Mouse (Mus musculus) forebrain, embryonic 14.5 days (tissue): ENCODE measurements around the gene Amn. TPM values are rescaled to one million over a fixed set of nuclear protein-coding genes. Genes with fewer than 3 reads are reported as not detected.

ENCODE experiments used
- ATAC-seq: fragments of 200-750 bp; cut with Nextera tagmentation; 2 replicates; pipeline ENCODE4 v1.8.0; 2017; ENCODE audit warnings: mild to moderate bottlenecking, moderate library complexity
- DNase-seq: peaks from one replicate; pipeline ENCODE4 v3.0.0-alpha.2; 2015; ENCODE audit warnings: low spot score
- H3K27ac ChIP-seq: fragments of 300-500 bp; sonication (generic); 2 replicates; pipeline ENCODE4 v1.5.1; 2014; ENCODE audit warnings: low read depth, mild to moderate bottlenecking, control low read depth, low read length, moderate library complexity
- H3K27me3 ChIP-seq: fragments of 300-500 bp; sonication (generic); replicated peaks from 2 replicates; pipeline ENCODE4 v1.6.1; 2014; ENCODE audit warnings: low read length, control low read depth, mixed read lengths; ENCODE audit not compliant: control insufficient read depth, insufficient read depth
- H3K36me3 ChIP-seq: fragments of 300-500 bp; sonication (generic); 2 replicates; pipeline ENCODE4 v1.6.1; 2014; ENCODE audit warnings: low read length, control low read depth; ENCODE audit not compliant: control insufficient read depth, insufficient read depth
- H3K4me1 ChIP-seq: fragments of 300-500 bp; sonication (generic); 2 replicates; pipeline ENCODE4 v1.6.1; 2014; ENCODE audit warnings: antibody characterized with exemption, low read length, control low read depth; ENCODE audit not compliant: control insufficient read depth, insufficient read depth
- H3K4me2 ChIP-seq: fragments of 300-500 bp; sonication (generic); 2 replicates; pipeline ENCODE4 v1.6.1; 2014; ENCODE audit warnings: mild to moderate bottlenecking, control low read depth, low read length
- H3K4me3 ChIP-seq: fragments of 300-500 bp; sonication (generic); 2 replicates; pipeline ENCODE4 v1.5.1; 2014; ENCODE audit warnings: low read depth, low read length, control low read depth
- H3K9ac ChIP-seq: fragments of 300-500 bp; sonication (generic); 2 replicates; pipeline ENCODE4 v1.6.1; 2014; ENCODE audit warnings: mild to moderate bottlenecking, low read length, control low read depth, moderate library complexity
- H3K9me3 ChIP-seq: fragments of 300-500 bp; sonication (generic); replicated peaks from 2 replicates; pipeline ENCODE4 v1.6.1; 2016; ENCODE audit warnings: low read length, control low read depth, mixed read lengths; ENCODE audit not compliant: control insufficient read depth
- WGBS: fragments of 180-500 bp; shearing (Covaris S2); extraction: QIAGEN DNeasy Blood & Tissue Kit; methylation state at CpG from one replicate; pipeline ENCODE4 v1.1.7; 2014; 5-methylcytosine and 5-hydroxymethylcytosine counted together
- polyA plus RNA-seq: library from polyadenylated mRNA; unstranded; fragments of >200 nt; fragmentation: Nextera tagmentation; extraction: Ambion mirVana; gene quantifications from 2 replicates; pipeline ENCODE4 v1.2.1, GENCODE M21; 2014

Amn gene
- polyA plus RNA-seq, 1 experiment from 2014 or later, result 1.9 TPM

DNA sequence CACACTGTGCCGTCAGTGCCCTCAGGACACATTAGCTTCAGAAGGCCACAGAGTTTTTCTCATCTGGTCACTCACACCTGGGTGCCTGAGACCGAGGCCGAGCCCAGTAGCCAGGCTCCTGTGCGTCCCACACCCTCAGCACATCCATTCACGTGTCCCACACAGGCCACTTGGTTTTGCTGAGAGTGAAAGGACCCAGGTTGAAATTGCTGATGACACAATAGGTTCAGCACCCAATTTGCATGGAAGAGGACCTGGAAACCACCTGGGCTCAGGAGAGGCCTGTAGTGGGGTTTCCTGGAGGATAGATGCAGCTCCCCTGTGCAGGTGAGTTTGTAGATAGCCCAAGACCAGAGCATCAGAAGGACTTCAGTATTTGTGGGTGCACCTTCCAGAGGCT is 32.5 kb upstream of the Amn start:
- 86% methylated on average over 5 of the region's 5 CpGs for WGBS
- Histone ChIP-seq H3K9me3 (no peaks in the 10 kb centered on the region), H3K4me1 (no peaks in the 10 kb centered on the region), H3K27ac (peak overlapping the region; percentile 33; the same call in 1 of the 2 replicates), H3K27me3 (no peaks in the 10 kb centered on the region), H3K9ac (no peak overlapping the region), H3K36me3 (peaks cover 32% of the 10 kb centered on the region), H3K4me3 (no peak overlapping the region), H3K4me2 (no peak overlapping the region)
- ATAC-seq (no peak), DNase-seq (no peak)

DNA sequence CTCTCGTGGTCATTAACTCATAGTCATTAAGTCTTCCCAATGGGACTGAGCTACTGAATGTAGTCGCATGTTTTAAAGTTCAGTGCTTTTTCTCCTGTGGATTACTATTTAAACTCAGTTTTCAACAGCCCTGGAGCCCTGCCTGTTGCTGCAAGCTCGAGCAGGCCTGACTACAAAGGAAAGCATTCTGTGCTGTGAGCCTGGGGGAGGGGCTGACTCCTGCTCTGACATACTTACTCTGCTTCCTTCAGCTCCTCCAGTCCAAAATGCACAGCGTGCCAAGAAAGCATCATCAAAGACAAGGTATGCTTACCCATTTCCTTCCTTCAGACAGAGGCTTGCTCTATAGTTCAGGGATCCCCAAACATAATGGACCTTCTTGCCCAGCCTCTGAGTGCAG is 32.1 kb upstream of the Amn start:
- DNase-seq, result peak; percentile 42
- Histone ChIP-seq H3K27ac (peak overlapping the region; percentile 33; the same call in 1 of the 2 replicates), H3K36me3 (peaks cover 36% of the 10 kb centered on the region), H3K9ac (no peak overlapping the region), H3K27me3 (no peaks in the 10 kb centered on the region), H3K4me2 (no peak overlapping the region), H3K4me1 (no peaks in the 10 kb centered on the region), H3K4me3 (no peak overlapping the region), H3K9me3 (no peaks in the 10 kb centered on the region)
- ATAC-seq, result no peak
- 39% methylated on average over 4 of the region's 4 CpGs for WGBS

DNA sequence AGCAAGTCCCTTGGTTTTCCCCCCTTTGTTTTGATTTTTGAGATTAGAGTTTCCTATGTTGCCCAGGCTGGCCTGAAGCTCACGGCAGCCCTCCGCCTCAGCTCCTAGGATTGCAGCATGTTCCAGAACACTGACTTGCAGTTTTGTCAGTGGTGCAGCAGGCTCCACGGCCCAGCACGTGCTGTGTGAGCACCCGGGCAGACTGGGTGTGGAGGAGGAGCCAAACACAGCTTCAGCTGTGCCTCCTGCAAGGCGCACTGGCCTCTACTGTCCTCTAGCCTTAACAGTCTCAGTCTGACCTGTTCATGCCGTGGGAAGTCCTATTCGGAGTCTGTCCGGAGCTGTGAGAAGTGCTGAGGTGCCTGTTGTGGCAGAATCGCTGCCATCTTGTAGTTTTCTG is 31.0 kb upstream of the Amn start:
- Histone ChIP-seq H3K9me3 (no peaks in the 10 kb centered on the region), H3K27me3 (no peaks in the 10 kb centered on the region), H3K4me3 (no peak overlapping the region), H3K27ac (no peak overlapping the region), H3K36me3 (peaks cover 41% of the 10 kb centered on the region), H3K4me2 (no peak overlapping the region), H3K4me1 (no peaks in the 10 kb centered on the region), H3K9ac (no peak overlapping the region)
- WGBS, result 87% methylated on average over 10 of the region's 10 CpGs
- no peak for DNase-seq
- no peak for ATAC-seq

DNA sequence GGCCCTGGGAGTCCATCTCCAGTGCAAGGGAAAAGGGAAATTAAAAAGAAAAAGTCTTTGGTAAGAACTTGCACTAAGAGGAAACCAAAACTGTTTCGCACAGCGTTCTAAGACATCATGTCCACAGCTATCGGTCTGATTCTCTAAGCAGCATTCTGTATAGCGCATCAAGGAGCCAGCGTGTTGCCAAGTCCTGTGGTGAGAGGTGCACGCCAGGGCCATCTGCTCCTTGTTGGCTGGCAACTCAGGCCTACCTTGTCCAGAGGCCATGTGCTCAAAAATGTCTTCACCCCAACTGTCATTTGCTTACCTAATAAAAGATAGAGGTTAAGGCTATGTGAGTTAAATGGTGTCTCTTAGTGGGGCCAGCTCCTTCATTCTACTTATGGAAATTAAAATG is 29.0 kb upstream of the Amn start:
- Histone ChIP-seq H3K4me2 (no peak overlapping the region), H3K9ac (no peak overlapping the region), H3K9me3 (no peaks in the 10 kb centered on the region), H3K36me3 (peaks cover 58% of the 10 kb centered on the region), H3K4me3 (no peak overlapping the region), H3K27ac (no peak overlapping the region), H3K4me1 (no peaks in the 10 kb centered on the region), H3K27me3 (no peaks in the 10 kb centered on the region)
- WGBS, result 85% methylated on average over 6 of the region's 6 CpGs
- DNase-seq (no peak), ATAC-seq (no peak)

DNA sequence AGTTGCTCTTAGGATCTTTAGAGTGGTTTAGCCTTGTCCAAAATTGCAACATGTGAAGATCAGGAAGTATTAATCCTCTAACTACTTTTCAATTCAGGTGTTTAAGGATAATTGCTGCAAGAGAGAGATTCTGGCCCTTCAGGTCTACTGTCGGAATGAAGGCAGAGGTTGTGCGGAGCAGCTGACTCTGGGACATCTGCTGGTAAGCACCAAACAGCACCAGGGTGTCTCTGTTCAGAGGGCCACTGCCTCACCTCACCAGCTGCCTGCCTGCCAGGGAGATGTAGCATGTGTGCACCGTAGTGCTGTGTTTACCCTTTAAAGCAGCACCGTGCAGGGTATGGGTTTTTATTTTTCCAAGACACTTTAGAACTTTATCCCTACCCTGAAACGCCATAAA is 28.5 kb upstream of the Amn start:
- no peaks in the 10 kb centered on the region for H3K4me1 ChIP-seq
- H3K27me3 ChIP-seq, result no peaks in the 10 kb centered on the region
- no peak overlapping the region for H3K4me3 ChIP-seq
- H3K36me3 ChIP-seq, result peaks cover 61% of the 10 kb centered on the region
- H3K27ac ChIP-seq, result no peak overlapping the region
- DNase-seq (no peak), ATAC-seq (no peak)
- no peaks in the 10 kb centered on the region for H3K9me3 ChIP-seq
- WGBS, result 93% methylated on average over 5 of the region's 5 CpGs
- no peak overlapping the region for H3K9ac ChIP-seq
- H3K4me2 ChIP-seq, result no peak overlapping the region

DNA sequence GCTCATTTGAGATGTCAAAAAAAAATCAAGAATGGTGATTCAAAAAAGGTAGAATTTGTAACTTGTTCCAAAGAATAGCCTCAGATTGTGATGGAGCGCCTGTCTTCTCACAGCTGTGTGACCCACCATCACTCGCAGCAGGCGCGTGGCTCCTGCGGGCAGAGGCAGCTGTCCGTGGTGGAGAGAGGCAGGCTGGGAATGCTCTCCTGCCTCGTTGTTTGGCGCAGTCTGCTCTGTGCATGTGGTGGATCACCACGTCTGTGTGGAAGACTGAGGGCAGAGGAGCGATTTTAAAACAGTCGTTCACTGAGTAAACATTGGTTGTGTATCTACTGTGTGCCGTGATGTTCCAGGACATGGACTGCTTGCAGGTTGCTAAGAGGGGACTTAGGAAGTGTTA is 27.2 kb upstream of the Amn start:
- WGBS, result 94% methylated on average over 12 of the region's 12 CpGs
- Histone ChIP-seq H3K4me2 (no peak overlapping the region), H3K4me1 (no peaks in the 10 kb centered on the region), H3K9ac (no peak overlapping the region), H3K27me3 (no peaks in the 10 kb centered on the region), H3K27ac (no peak overlapping the region), H3K36me3 (peaks cover 60% of the 10 kb centered on the region), H3K9me3 (no peaks in the 10 kb centered on the region), H3K4me3 (no peak overlapping the region)
- DNase-seq, result no peak
- no peak for ATAC-seq

DNA sequence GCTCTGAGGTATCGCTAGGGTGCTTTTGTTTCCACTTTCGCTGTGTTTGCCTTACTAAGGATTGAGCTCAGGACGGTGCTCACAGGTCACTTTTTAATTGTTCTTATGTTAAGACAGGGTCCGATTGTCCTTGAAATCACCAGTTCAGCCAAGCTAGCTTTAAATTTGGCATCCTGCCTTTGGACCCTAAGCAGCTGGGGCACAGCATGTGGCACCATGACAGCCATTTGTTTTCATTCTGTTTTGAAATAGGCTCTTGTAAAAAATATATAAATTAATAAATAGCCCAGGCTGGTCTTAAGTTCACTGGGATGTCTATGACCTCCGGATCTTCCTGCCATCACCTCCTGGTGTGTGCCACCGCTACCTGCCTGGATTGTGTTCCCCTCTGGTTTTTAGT is 25.8 kb upstream of the Amn start:
- Histone ChIP-seq H3K4me1 (no peaks in the 10 kb centered on the region), H3K9me3 (no peaks in the 10 kb centered on the region), H3K4me2 (no peak overlapping the region), H3K27ac (no peak overlapping the region), H3K27me3 (no peaks in the 10 kb centered on the region), H3K9ac (no peak overlapping the region), H3K36me3 (peaks cover 52% of the 10 kb centered on the region), H3K4me3 (no peak overlapping the region)
- no peak for DNase-seq
- no peak for ATAC-seq
- 75% methylated on average over 6 of the region's 6 CpGs for WGBS

DNA sequence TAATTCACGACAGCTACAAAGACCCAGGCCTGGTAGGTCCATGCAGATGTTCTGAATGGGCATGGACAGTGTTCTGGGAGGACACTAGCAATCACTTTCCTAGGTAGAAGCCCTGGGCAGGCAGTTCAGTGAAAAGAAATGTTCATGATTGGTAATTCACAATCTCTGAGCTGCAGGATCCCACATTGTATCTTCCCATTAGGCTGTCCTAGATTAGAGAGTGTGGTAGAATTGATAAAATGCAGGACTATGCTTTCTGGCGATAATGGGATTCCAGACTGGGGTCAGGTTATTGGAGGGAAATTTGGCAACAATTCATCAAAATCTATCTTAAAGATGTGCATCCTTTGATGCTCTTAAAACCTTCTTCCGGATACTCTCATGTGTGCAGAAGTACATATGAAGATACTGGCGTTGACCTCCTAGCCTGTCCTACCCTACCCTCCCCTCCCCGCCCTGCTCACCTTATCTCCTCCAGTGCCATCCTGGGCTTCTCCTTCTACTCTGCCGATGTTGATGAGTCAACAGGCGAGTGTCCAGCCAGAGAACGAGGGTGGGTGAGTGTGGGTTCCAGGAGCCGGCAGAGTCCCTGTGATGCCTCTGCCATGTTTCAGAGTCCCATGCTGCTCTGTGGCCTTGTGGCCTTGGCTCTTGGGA is 24.0 kb upstream of the Amn start:
- Histone ChIP-seq H3K27ac (no peak overlapping the region), H3K36me3 (peaks cover 59% of the 10 kb centered on the region), H3K9ac (no peak overlapping the region), H3K27me3 (no peaks in the 10 kb centered on the region), H3K9me3 (no peaks in the 10 kb centered on the region), H3K4me3 (no peak overlapping the region), H3K4me1 (no peaks in the 10 kb centered on the region), H3K4me2 (no peak overlapping the region)
- ATAC-seq (no peak), DNase-seq (no peak)
- 96% methylated on average over 9 of the region's 9 CpGs for WGBS

DNA sequence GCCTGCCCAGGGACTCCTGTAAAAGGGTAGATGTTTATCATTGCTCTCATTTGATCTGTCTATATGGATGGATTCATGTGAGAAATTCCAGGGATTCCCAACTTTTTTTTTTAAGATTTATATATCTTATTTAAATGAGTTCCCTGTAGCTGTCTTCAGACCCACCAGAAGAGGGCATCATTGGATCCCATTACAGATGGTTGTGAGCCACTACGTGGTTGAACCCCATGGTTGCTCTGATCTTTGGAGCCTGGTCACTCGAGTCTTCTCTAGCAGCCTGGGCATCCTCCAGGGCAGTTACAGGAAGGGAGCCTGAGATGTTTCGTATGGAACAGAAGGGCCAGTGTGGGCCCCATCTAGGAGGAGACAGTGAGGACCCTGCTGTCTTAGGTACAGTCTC is 21.8 kb upstream of the Amn start:
- H3K36me3 ChIP-seq, result peaks cover 47% of the 10 kb centered on the region

More for the DNA sequence above, 21.8 kb upstream of the Amn start:
- 63% methylated on average over 3 of the region's 3 CpGs for WGBS
- no peak overlapping the region for H3K4me2 ChIP-seq
- no peak overlapping the region for H3K9ac ChIP-seq
- H3K27me3 ChIP-seq, result no peaks in the 10 kb centered on the region
- no peak overlapping the region for H3K27ac ChIP-seq
- no peaks in the 10 kb centered on the region for H3K4me1 ChIP-seq
- DNase-seq (no peak), ATAC-seq (no peak)
- H3K4me3 ChIP-seq, result no peak overlapping the region
- no peaks in the 10 kb centered on the region for H3K9me3 ChIP-seq
